Mouse (Mus musculus) B cell, adult 2 months (primary cell): ENCODE results near the gene Map7.

Source experiments
- DNase-seq, 2 experiments: peaks; one replicate each; pipeline ENCODE4 v3.0.0; 2022

Map7 gene

GRCm38 (mm10) chr10:20153507-20153906 lies 5.2 kb downstream of the Map7 start:
- DNase-seq = no peak

GRCm38 (mm10) chr10:20155401-20155800 lies 7.1 kb downstream of the Map7 start:
- DNase-seq = no peak

- DNase-seq = no peak
Measured at GRCm38 (mm10) chr10:20157021-20157726, 8.9 kb downstream of the Map7 start.

- no peak for DNase-seq
Measured at GRCm38 (mm10) chr10:20158756-20159155, 10.5 kb downstream of the Map7 start.

- DNase-seq = no peak
Measured at GRCm38 (mm10) chr10:20159308-20159707, 11.0 kb downstream of the Map7 start.

- DNase-seq = no peak
Measured at GRCm38 (mm10) chr10:20160914-20161313, 12.6 kb downstream of the Map7 start.

GRCm38 (mm10) chr10:20164810-20165209 lies 16.5 kb downstream of the Map7 start:
- no peak for DNase-seq

- DNase-seq = no peak
Measured at GRCm38 (mm10) chr10:20166797-20167196, 18.5 kb downstream of the Map7 start.

- no peak for DNase-seq
Measured at GRCm38 (mm10) chr10:20167467-20167866, 19.2 kb downstream of the Map7 start.

- DNase-seq = no peak
Measured at GRCm38 (mm10) chr10:20169182-20169674, 21.0 kb downstream of the Map7 start.

GRCm38 (mm10) chr10:20169927-20170604 lies 21.8 kb downstream of the Map7 start:
- DNase-seq = no peak

GRCm38 (mm10) chr10:20170605-20171088 lies 22.4 kb downstream of the Map7 start:
- no peak for DNase-seq

GRCm38 (mm10) chr10:20171209-20171608 lies 22.9 kb downstream of the Map7 start:
- no peak for DNase-seq

GRCm38 (mm10) chr10:20171756-20172155 lies 23.5 kb downstream of the Map7 start:
- no peak for DNase-seq

- no peak for DNase-seq
Measured at GRCm38 (mm10) chr10:20173733-20174132, 25.5 kb downstream of the Map7 start.

- no peak for DNase-seq
Measured at GRCm38 (mm10) chr10:20176054-20176453, 27.8 kb downstream of the Map7 start.

GRCm38 (mm10) chr10:20178807-20179605 lies 30.7 kb downstream of the Map7 start:
- DNase-seq = no peak

GRCm38 (mm10) chr10:20181198-20181597 lies 32.9 kb downstream of the Map7 start:
- DNase-seq = no peak

GRCm38 (mm10) chr10:20181680-20182399 lies 33.6 kb downstream of the Map7 start:
- no peak for DNase-seq

GRCm38 (mm10) chr10:20184326-20184725 lies 36.1 kb downstream of the Map7 start:
- no peak for DNase-seq

- DNase-seq = no peak
Measured at GRCm38 (mm10) chr10:20185264-20185663, 37.0 kb downstream of the Map7 start.

- DNase-seq = no peak
Measured at GRCm38 (mm10) chr10:20185806-20186205, 37.5 kb downstream of the Map7 start.
